Mouse (Mus musculus) midbrain, embryonic 14.5 days (tissue): ENCODE results near the gene Ndufa4l2. TPM values are rescaled to one million over a fixed set of nuclear protein-coding genes. Genes with fewer than 3 reads are reported as not detected.
A peak's percentile ranks its signal among the peaks of the same experiment; 100 is the strongest.

ENCODE experiments used
- ATAC-seq: fragments of 200-750 bp; cut with Nextera tagmentation; 2 replicates; pipeline ENCODE4 v1.8.0; 2017; ENCODE audit warnings: moderate number of reproducible peaks, moderate library complexity; ENCODE audit not compliant: low FRiP score, low TSS enrichment
- DNase-seq: peaks from one replicate; pipeline ENCODE4 v3.0.0-alpha.2; 2015
- H3K27ac ChIP-seq: fragments of 300-500 bp; sonication (generic); replicated peaks from 2 replicates; pipeline ENCODE4 v1.5.1; 2014; ENCODE audit warnings: mild to moderate bottlenecking, low read depth, low read length, moderate library complexity
- H3K27me3 ChIP-seq: fragments of 300-500 bp; sonication (generic); 2 replicates; pipeline ENCODE4 v1.6.1; 2014; ENCODE audit warnings: low read length, control low read depth, mixed read lengths; ENCODE audit not compliant: control insufficient read depth, insufficient read depth
- H3K36me3 ChIP-seq: fragments of 300-500 bp; sonication (generic); 2 replicates; pipeline ENCODE4 v1.6.1; 2014; ENCODE audit warnings: low read length, control low read depth; ENCODE audit not compliant: control insufficient read depth, insufficient read depth
- H3K4me1 ChIP-seq: fragments of 300-500 bp; sonication (generic); 2 replicates; pipeline ENCODE4 v1.6.1; 2014; ENCODE audit warnings: mild to moderate bottlenecking, antibody characterized with exemption, low read length, control low read depth; ENCODE audit not compliant: control insufficient read depth, insufficient read depth
- H3K4me2 ChIP-seq: fragments of 300-500 bp; sonication (generic); 2 replicates; pipeline ENCODE4 v1.6.1; 2014; ENCODE audit warnings: mild to moderate bottlenecking, low read length, moderate library complexity
- H3K4me3 ChIP-seq: fragments of 300-500 bp; sonication (generic); replicated peaks from 2 replicates; pipeline ENCODE4 v1.5.1; 2014; ENCODE audit warnings: low read depth, low read length
- H3K9ac ChIP-seq: fragments of 300-500 bp; sonication (generic); replicated peaks from 2 replicates; pipeline ENCODE4 v1.6.1; 2014; ENCODE audit warnings: mild to moderate bottlenecking, low read length, moderate library complexity
- H3K9me3 ChIP-seq: fragments of 300-500 bp; sonication (generic); 2 replicates; pipeline ENCODE4 v1.6.1; 2016; ENCODE audit warnings: low read length, control low read depth, mixed read lengths; ENCODE audit not compliant: control insufficient read depth
- WGBS: fragments of 180-500 bp; shearing (Covaris S2); extraction: QIAGEN DNeasy Blood & Tissue Kit; methylation state at CpG from one replicate; pipeline ENCODE4 v1.1.7; 2014; 5-methylcytosine and 5-hydroxymethylcytosine counted together
- polyA plus RNA-seq: library from polyadenylated mRNA; unstranded; fragments of >200 nt; fragmentation: Nextera tagmentation; extraction: Ambion mirVana; gene quantifications from 2 replicates; pipeline ENCODE4 v1.2.1, GENCODE M21; 2014

Ndufa4l2 gene
- polyA plus RNA-seq, 1 experiment from 2014 or later: 14.2 TPM

- 90% methylated on average over 13 of the region's 13 CpGs for WGBS
- ATAC-seq (no peak), DNase-seq (no peak)
- H3K27ac ChIP-seq: no peak overlapping the region
- H3K9ac ChIP-seq: no peak overlapping the region
- no peaks in the 10 kb centered on the region for H3K4me1 ChIP-seq
- no peak overlapping the region for H3K4me3 ChIP-seq
- peaks cover 99% of the 10 kb centered on the region for H3K36me3 ChIP-seq
- H3K4me2 ChIP-seq: no peak overlapping the region
- no peaks in the 10 kb centered on the region for H3K9me3 ChIP-seq
- no peaks in the 10 kb centered on the region for H3K27me3 ChIP-seq
Observed at GRCm38 (mm10) chr10:127557397-127557796, 42.6 kb downstream of the Ndufa4l2 start.

- H3K4me3 ChIP-seq: no peak overlapping the region
- no peak overlapping the region for H3K27ac ChIP-seq
- H3K9me3 ChIP-seq: no peaks in the 10 kb centered on the region
- H3K4me1 ChIP-seq: no peaks in the 10 kb centered on the region
- H3K27me3 ChIP-seq: no peaks in the 10 kb centered on the region
- no peak overlapping the region for H3K4me2 ChIP-seq
- no peak overlapping the region for H3K9ac ChIP-seq
- DNase-seq: no peak
- H3K36me3 ChIP-seq: peaks cover 92% of the 10 kb centered on the region
- no peak for ATAC-seq
Observed at GRCm38 (mm10) chr10:127561145-127561544, 46.4 kb downstream of the Ndufa4l2 start.

- ATAC-seq: no peak; the same call in 1 of the 2 replicates
- no peak overlapping the region for H3K4me3 ChIP-seq
- no peak overlapping the region for H3K27ac ChIP-seq
- 75% methylated on average over 8 of the region's 8 CpGs for WGBS
- peaks cover 89% of the 10 kb centered on the region for H3K36me3 ChIP-seq
- no peaks in the 10 kb centered on the region for H3K4me1 ChIP-seq
- H3K27me3 ChIP-seq: no peaks in the 10 kb centered on the region
- no peak overlapping the region for H3K4me2 ChIP-seq
- no peak for DNase-seq
- H3K9ac ChIP-seq: no peak overlapping the region
- H3K9me3 ChIP-seq: no peaks in the 10 kb centered on the region
Observed at GRCm38 (mm10) chr10:127563840-127564239, 49.1 kb downstream of the Ndufa4l2 start.

- H3K4me2 ChIP-seq: no peak overlapping the region
- no peak overlapping the region for H3K9ac ChIP-seq
- H3K4me3 ChIP-seq: no peak overlapping the region
- WGBS: 59% methylated on average over 13 of the region's 13 CpGs
- no peaks in the 10 kb centered on the region for H3K27me3 ChIP-seq
- 0 out of 2 replicates have a peak overlapping the region, but pooled peaks have one; percentile 32 for H3K27ac ChIP-seq
- no peaks in the 10 kb centered on the region for H3K9me3 ChIP-seq
- no peaks in the 10 kb centered on the region for H3K4me1 ChIP-seq
- DNase-seq (no peak), ATAC-seq (no peak)
- H3K36me3 ChIP-seq: peaks cover 89% of the 10 kb centered on the region
Observed at GRCm38 (mm10) chr10:127564301-127564700, 49.5 kb downstream of the Ndufa4l2 start.

Other genes with a start within 250 kb of the Ndufa4l2 start
- gene Dctn2, start 248.6 kb upstream of the Ndufa4l2 start, polyA plus RNA-seq: 295 and 323 TPM in 2 replicates
- 17.4 and 18.0 TPM in 2 replicates for gene Mbd6, start 225.9 kb upstream of the Ndufa4l2 start, polyA plus RNA-seq
- gene Mars, start 203.2 kb upstream of the Ndufa4l2 start, polyA plus RNA-seq: 109 and 122 TPM in 2 replicates
- 0.18 and 1.1 TPM in 2 replicates for gene Arhgap9, start 193.0 kb upstream of the Ndufa4l2 start, polyA plus RNA-seq
- gene Gli1, start 173.0 kb upstream of the Ndufa4l2 start, polyA plus RNA-seq: 0.92 and 1.2 TPM in 2 replicates
- 0.04 TPM in 1 of 2 replicates, not detected in the other for gene Inhbe, start 160.6 kb upstream of the Ndufa4l2 start, polyA plus RNA-seq
- not detected in 2 replicates for gene Inhbc, start 144.5 kb upstream of the Ndufa4l2 start, polyA plus RNA-seq
- 34.0 and 39.8 TPM in 2 replicates for gene R3hdm2, start 134.6 kb upstream of the Ndufa4l2 start, polyA plus RNA-seq
- gene Stac3, start 13.3 kb upstream of the Ndufa4l2 start, polyA plus RNA-seq: 0.32 and 1.0 TPM in 2 replicates
- gene Shmt2, start 7.5 kb downstream of the Ndufa4l2 start, polyA plus RNA-seq: 48.9 and 50.7 TPM in 2 replicates
- 106 and 134 TPM in 2 replicates for gene Nxph4, start 19.6 kb downstream of the Ndufa4l2 start, polyA plus RNA-seq
- gene Lrp1, start 106.2 kb downstream of the Ndufa4l2 start, polyA plus RNA-seq: 110 and 131 TPM in 2 replicates
- gene Stat6, start 128.0 kb downstream of the Ndufa4l2 start, polyA plus RNA-seq: 1.4 and 4.0 TPM in 2 replicates
- gene Nemp1, start 151.9 kb downstream of the Ndufa4l2 start, polyA plus RNA-seq: 2.6 and 3.5 TPM in 2 replicates
- 0.93 and 1.2 TPM in 2 replicates for gene Nab2, start 153.6 kb downstream of the Ndufa4l2 start, polyA plus RNA-seq
- gene Myo1a, start 190.2 kb downstream of the Ndufa4l2 start, polyA plus RNA-seq: 0.62 TPM in 1 of 2 replicates, not detected in the other
- gene Tac2, start 209.5 kb downstream of the Ndufa4l2 start, polyA plus RNA-seq: not detected in 2 replicates
- 5.5 and 6.2 TPM in 2 replicates for gene Zbtb39, start 224.6 kb downstream of the Ndufa4l2 start, polyA plus RNA-seq
- 0.53 and 0.67 TPM in 2 replicates for gene Gpr182, start 236.8 kb downstream of the Ndufa4l2 start, polyA plus RNA-seq
- 0.07 TPM in 1 of 2 replicates, not detected in the other for gene Rdh1, start 244.8 kb downstream of the Ndufa4l2 start, polyA plus RNA-seq
- not detected in 2 replicates for gene Rdh16f1, start 244.8 kb downstream of the Ndufa4l2 start, polyA plus RNA-seq